Mouse (Mus musculus) forebrain, postnatal 0 days (tissue): ENCODE data around the gene Btbd11. TPM values are rescaled to one million over a fixed set of nuclear protein-coding genes. Genes with fewer than 3 reads are reported as not detected.
A peak's percentile ranks its signal among the peaks of the same experiment; 100 is the strongest.

Source experiments
- ATAC-seq: fragments of 200-750 bp; cut with Nextera tagmentation; 2 replicates; pipeline ENCODE4 v1.8.0; 2017; ENCODE audit warnings: mild to moderate bottlenecking, moderate library complexity
- DNase-seq: peaks from one replicate; pipeline ENCODE4 v3.0.0-alpha.2; 2015
- H3K27ac ChIP-seq: fragments of 300-500 bp; sonication (generic); 2 replicates; pipeline ENCODE4 v1.5.1; 2014; ENCODE audit warnings: low read depth, mild to moderate bottlenecking, antibody characterized with exemption, low read length, moderate library complexity, mixed read lengths
- H3K27me3 ChIP-seq: fragments of 300-500 bp; sonication (generic); 2 replicates; pipeline ENCODE4 v1.6.1; 2014; ENCODE audit warnings: mild to moderate bottlenecking, low read length, mixed read lengths; ENCODE audit not compliant: insufficient read depth
- H3K36me3 ChIP-seq: fragments of 300-500 bp; sonication (generic); 2 replicates; pipeline ENCODE4 v1.6.1; 2014; ENCODE audit warnings: mild to moderate bottlenecking, moderate library complexity; ENCODE audit not compliant: insufficient read depth
- H3K4me1 ChIP-seq: fragments of 300-500 bp; sonication (generic); 2 replicates; pipeline ENCODE4 v1.6.1; 2014; ENCODE audit warnings: antibody characterized with exemption; ENCODE audit not compliant: insufficient read depth
- H3K4me2 ChIP-seq: fragments of 300-500 bp; sonication (generic); 2 replicates; pipeline ENCODE4 v1.6.1; 2014; ENCODE audit warnings: low read depth, mild to moderate bottlenecking, moderate library complexity
- H3K4me3 ChIP-seq: fragments of 300-500 bp; sonication (generic); 2 replicates; pipeline ENCODE4 v1.5.1; 2014; ENCODE audit warnings: low read depth, low read length, mixed read lengths
- H3K9ac ChIP-seq: fragments of 300-500 bp; sonication (generic); 2 replicates; pipeline ENCODE4 v1.6.1; 2014; ENCODE audit warnings: mild to moderate bottlenecking
- H3K9me3 ChIP-seq: fragments of 300-500 bp; sonication (generic); 2 replicates; pipeline ENCODE4 v1.6.1; 2016; ENCODE audit warnings: low read length
- CTCF ChIP-seq: sonication (generic); IDR thresholded peaks from 2 replicates; pipeline ENCODE4 v1.5.1; 2016; ENCODE audit warnings: antibody characterized with exemption, control low read depth, low read depth
- WGBS: fragments of 180-500 bp; shearing (Covaris S2); extraction: QIAGEN DNeasy Blood & Tissue Kit; methylation state at CpG from one replicate; pipeline ENCODE4 v1.1.7; 2014; 5-methylcytosine and 5-hydroxymethylcytosine counted together
- polyA plus RNA-seq: library from polyadenylated mRNA; unstranded; fragments of >200 nt; fragmentation: Nextera tagmentation; extraction: Ambion mirVana; gene quantifications from 2 replicates; pipeline ENCODE4 v1.2.1, GENCODE M21; 2015
- total RNA-seq: library from RNA; depleted of rRNA; stranded (reverse); fragments of >200 nt; gene quantifications from 2 replicates; pipeline ENCODE4 v1.2.3, GENCODE M21; 2014

Btbd11 gene
- total and polyA plus RNA-seq, 2 experiments from 2014 or later, result 9.9 to 22.5 TPM

DNA sequence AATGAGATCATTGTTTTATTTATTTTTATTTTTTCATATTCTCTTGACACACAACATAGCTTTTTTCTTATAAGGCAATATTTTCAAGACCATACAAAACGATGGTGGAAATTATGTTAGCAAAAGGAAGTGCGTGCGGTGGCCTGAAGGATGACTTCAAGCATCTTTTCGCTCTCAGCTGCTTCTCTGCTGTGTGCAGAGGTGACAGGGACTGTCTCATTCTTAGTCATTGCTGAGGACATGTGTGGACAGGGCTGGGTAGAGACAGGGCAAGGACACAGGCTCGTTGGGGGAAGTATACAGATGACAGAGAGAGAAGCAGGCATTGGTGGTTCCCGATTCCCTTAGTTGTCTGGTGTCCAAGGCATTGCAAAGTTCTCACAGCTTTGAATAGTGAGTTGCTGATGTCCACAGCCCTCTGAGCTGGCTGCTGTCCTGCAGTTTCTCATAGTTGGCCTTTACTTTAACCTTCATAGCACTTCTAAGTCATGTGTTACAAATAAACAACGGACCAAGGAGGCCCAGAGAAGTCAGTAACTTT, 135.7 kb downstream of the Btbd11 start:
- WGBS, result 88% methylated on average over 7 of the region's 7 CpGs
- Histone ChIP-seq H3K4me2 (no peak overlapping the region), H3K4me1 (peaks cover 4% of the 10 kb centered on the region; the same call in 1 of the 2 replicates), H3K27me3 (no peaks in the 10 kb centered on the region), H3K9ac (no peak overlapping the region), H3K4me3 (no peak overlapping the region), H3K36me3 (no peaks in the 10 kb centered on the region), H3K9me3 (no peaks in the 10 kb centered on the region), H3K27ac (no peak overlapping the region)
- TF ChIP-seq CTCF, result no peak
- DNase-seq (no peak), ATAC-seq (no peak)

DNA sequence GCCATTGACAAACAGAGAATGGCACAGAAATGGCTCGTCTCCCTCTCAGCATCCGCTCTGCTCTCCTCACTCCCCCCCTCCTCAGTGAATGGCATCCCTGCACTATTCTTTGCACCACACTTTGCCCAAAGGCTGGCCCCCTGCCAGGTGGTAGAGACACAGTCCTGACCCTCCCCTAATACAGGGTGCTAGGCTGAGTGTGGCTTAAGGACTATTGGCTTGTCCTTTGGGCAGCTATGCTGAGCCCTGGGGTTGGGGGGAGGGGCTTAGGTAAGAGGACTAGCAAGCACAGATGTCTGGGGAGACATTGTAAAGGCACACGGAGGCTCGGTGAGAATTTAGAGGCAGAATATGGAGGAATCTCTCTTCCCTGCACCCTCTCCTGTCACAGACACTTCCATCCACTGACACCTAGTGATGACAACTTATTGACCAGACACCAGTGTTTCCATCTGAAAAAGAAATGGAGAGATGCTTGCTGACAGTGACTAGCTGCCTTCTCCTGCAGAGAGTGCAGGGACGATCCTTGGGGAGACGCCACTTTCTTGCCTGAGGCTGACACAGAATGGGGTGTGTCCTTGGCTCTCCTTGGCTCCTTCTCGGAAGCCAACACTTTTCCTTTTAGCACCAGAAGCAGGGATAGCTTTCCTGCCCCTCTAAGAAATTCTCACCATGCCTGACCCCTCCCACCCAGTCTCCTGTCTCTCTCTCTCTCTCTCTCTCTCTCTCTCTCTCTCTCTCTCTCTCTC, 138.8 kb downstream of the Btbd11 start:
- H3K4me3 ChIP-seq, result no peak overlapping the region
- H3K9me3 ChIP-seq, result no peaks in the 10 kb centered on the region
- H3K27ac ChIP-seq, result no peak overlapping the region
- ATAC-seq (peak; percentile 46), DNase-seq (no peak)
- H3K4me1 ChIP-seq, result peaks cover 4% of the 10 kb centered on the region; the same call in 1 of the 2 replicates
- peak overlapping the region; percentile 7; the same call in 1 of the 2 replicates for H3K9ac ChIP-seq
- no peaks in the 10 kb centered on the region for H3K36me3 ChIP-seq
- no peak overlapping the region for H3K4me2 ChIP-seq
- WGBS, result 24% methylated on average over 7 of the region's 7 CpGs
- no peak for TF ChIP-seq CTCF
- no peaks in the 10 kb centered on the region for H3K27me3 ChIP-seq

GRCm38 (mm10) chr10:85526657-85527056, 140.0 kb downstream of the Btbd11 start:
- Histone ChIP-seq H3K27ac (no peak overlapping the region), H3K9ac (no peak overlapping the region)

DNA sequence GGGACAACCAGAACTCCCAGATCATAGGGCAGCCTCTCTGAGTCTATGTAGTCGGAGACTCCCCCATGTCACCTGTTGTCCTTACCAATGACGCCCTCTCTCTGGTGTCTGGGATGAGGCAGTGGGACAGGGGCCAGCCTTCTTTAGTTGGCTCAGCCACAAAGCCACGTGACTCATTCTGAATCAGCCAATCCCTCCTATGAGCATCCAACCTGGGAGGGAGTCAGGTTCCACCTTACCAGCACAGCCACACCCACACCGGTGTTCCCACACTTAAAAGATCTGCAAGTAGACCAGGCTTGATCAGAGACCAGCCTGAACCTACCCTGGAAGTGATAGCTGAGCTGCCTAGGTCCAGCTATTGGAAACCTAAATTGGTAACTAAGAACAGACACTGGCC, 141.1 kb downstream of the Btbd11 start:
- Histone ChIP-seq H3K4me3 (no peak overlapping the region), H3K9ac (no peak overlapping the region), H3K9me3 (no peaks in the 10 kb centered on the region), H3K27me3 (no peaks in the 10 kb centered on the region), H3K36me3 (no peaks in the 10 kb centered on the region), H3K27ac (no peak overlapping the region), H3K4me1 (peaks cover 4% of the 10 kb centered on the region; the same call in 1 of the 2 replicates), H3K4me2 (no peak overlapping the region)
- no peak for TF ChIP-seq CTCF
- ATAC-seq (no peak), DNase-seq (no peak)
- WGBS, result 61% methylated on average over 4 of the region's 4 CpGs

More at GRCm38 (mm10) chr10:85526657-85527056, 140.0 kb downstream of the Btbd11 start:
- Histone ChIP-seq H3K27me3 (no peaks in the 10 kb centered on the region), H3K9me3 (no peaks in the 10 kb centered on the region), H3K4me1 (peaks cover 4% of the 10 kb centered on the region; the same call in 1 of the 2 replicates), H3K4me3 (no peak overlapping the region), H3K36me3 (no peaks in the 10 kb centered on the region), H3K4me2 (no peak overlapping the region)
- DNase-seq, result no peak
- no peak for ATAC-seq
- WGBS, result 54% methylated on average over 2 of the region's 2 CpGs
- no peak for TF ChIP-seq CTCF

DNA sequence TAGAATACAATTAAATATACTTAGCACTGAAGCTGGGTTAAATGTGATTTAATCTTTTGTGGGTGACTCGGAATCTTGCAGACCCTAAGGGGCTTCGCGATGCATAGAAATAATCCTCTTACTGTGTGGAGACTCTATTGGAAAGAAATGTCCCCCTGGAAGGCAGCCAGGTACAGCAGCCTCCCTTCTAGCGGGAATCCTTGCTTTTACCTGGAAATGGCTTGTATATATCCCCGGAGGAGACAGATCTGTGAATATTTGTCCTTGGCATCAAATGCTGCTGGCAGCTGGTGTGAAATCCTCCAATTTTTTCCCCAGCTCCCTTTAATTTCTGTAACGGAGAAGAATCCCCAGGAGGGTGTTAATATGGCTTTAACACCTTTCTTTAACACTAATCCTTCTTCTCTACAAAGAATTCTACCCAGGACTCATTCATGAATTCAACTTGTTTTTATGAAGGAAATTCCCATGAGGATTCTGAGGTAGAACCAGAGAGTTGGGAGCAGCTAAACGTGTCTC, 146.6 kb downstream of the Btbd11 start:
- no peak for TF ChIP-seq CTCF
- no peak overlapping the region for H3K4me2 ChIP-seq
- H3K36me3 ChIP-seq, result no peaks in the 10 kb centered on the region
- H3K27me3 ChIP-seq, result no peaks in the 10 kb centered on the region
- H3K9me3 ChIP-seq, result no peaks in the 10 kb centered on the region
- 0 out of 2 replicates have a peak, but pooled peaks cover 5% of the 10 kb centered on the region for H3K4me1 ChIP-seq
- 20% methylated on average over 7 of the region's 7 CpGs for WGBS
- H3K9ac ChIP-seq, result no peak overlapping the region
- DNase-seq, result no peak
- no peak overlapping the region for H3K27ac ChIP-seq
- ATAC-seq, result no peak
- no peak overlapping the region for H3K4me3 ChIP-seq

DNA sequence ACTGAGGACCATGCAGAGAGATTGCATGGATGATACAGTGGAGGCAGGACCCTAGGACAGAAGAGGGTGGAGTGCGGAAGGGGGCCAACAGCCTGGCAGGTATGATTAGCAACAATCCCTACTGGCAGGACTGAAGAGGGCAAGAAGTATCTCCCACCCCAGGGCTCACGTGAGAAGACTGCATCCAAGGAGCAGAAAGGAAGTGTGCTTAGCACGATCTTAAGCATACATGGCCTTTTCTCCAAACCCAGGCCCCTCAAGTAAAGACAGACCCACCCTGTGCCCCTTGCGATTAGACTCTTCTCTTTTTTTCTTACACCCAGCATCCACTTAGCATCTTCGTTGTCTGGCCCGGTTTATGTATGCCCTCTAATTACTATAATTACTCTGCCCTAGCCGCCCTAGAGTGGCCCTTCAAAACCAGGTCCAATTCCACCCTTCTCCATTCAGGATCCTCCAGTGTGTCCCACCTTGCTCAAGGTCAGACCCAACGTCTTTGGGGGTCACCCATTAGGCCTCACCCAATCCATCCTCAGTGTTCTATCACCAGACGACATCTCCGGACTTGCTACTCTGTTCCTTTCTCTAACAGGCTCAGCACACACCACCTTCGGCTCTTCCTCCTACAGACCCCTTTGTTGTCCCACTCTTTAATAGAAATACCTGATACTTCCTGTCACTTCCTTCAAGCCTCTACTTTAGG, 151.6 kb downstream of the Btbd11 start:
- no peak for ATAC-seq
- peaks cover 3% of the 10 kb centered on the region; the same call in 1 of the 2 replicates for H3K4me1 ChIP-seq
- no peak for DNase-seq
- H3K4me2 ChIP-seq, result no peak overlapping the region
- no peak overlapping the region for H3K4me3 ChIP-seq
- no peaks in the 10 kb centered on the region for H3K27me3 ChIP-seq
- TF ChIP-seq CTCF, result no peak
- no peak overlapping the region for H3K9ac ChIP-seq
- 87% methylated on average over 11 of the region's 11 CpGs for WGBS
- no peak overlapping the region for H3K27ac ChIP-seq
- H3K9me3 ChIP-seq, result no peaks in the 10 kb centered on the region
- no peaks in the 10 kb centered on the region for H3K36me3 ChIP-seq
